Mouse (Mus musculus) 416B (cell line): ENCODE measurements at regions not wholly inside any gene's neighbourhood (a gene's known extent, or its start where the extent isn't known, plus 50 kb on each side); places are given as distances from the start of the nearest gene placed in this dataset.

ENCODE experiments used
- DNase-seq: peaks from one replicate; pipeline ENCODE4 v3.0.0; 2011; ENCODE audit warnings: low read depth

- DNase-seq = no peak
Measured at GRCm38 (mm10) chr10:117997796-117998195, 143.8 kb upstream of the Mdm1 start.

- DNase-seq = no peak
Measured at GRCm38 (mm10) chr10:118000591-118000990, 141.0 kb upstream of the Mdm1 start.

DNA sequence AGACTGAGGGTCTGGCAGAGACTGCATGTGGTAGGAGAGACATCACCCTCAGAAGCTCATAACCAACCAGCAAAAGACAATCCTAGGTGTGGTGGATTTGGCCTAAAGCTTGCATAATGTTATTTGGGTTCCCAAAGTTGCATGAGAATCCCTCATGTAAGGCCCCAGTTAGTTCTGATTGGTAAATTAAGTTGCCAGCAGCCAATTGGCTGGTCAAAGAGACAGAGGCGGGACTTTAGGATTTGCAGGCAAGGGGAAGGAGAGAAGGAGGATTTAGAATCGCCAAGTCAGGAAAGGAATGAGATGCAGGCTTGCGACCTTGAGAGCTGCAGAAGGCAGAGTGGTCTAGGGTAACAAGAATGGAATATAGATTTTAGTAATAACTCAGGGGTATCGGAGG lies 140.1 kb upstream of the Mdm1 start:
- no peak for DNase-seq

DNA sequence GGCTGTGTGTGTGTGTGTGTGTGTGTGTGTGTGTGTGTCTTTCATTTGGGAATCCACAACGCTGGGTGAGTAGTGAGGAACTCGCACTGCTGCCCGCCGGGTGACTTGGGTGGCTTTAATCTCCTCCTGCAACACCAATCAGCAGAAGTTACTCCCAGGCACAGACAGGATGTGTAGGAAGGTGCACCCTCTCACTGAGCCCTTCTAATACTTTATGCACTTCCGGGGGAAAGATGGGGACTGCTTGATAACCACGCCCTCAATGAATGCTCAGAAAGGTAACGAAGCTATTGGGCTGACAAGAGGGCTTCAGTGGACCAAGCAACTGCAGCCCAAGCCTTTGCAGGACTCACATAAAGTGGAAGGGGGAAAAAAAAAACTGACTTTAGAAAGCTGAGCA lies 139.6 kb upstream of the Mdm1 start:
- DNase-seq = no peak

- no peak for DNase-seq
Measured at GRCm38 (mm10) chr10:118002559-118002958, 139.1 kb upstream of the Mdm1 start.

- DNase-seq = no peak
Measured at GRCm38 (mm10) chr10:118003179-118003578, 138.4 kb upstream of the Mdm1 start.

- DNase-seq = no peak
Measured at GRCm38 (mm10) chr10:118003739-118004361, 137.8 kb upstream of the Mdm1 start.

- no peak for DNase-seq
Measured at GRCm38 (mm10) chr10:118004362-118004958, 137.2 kb upstream of the Mdm1 start.

DNA sequence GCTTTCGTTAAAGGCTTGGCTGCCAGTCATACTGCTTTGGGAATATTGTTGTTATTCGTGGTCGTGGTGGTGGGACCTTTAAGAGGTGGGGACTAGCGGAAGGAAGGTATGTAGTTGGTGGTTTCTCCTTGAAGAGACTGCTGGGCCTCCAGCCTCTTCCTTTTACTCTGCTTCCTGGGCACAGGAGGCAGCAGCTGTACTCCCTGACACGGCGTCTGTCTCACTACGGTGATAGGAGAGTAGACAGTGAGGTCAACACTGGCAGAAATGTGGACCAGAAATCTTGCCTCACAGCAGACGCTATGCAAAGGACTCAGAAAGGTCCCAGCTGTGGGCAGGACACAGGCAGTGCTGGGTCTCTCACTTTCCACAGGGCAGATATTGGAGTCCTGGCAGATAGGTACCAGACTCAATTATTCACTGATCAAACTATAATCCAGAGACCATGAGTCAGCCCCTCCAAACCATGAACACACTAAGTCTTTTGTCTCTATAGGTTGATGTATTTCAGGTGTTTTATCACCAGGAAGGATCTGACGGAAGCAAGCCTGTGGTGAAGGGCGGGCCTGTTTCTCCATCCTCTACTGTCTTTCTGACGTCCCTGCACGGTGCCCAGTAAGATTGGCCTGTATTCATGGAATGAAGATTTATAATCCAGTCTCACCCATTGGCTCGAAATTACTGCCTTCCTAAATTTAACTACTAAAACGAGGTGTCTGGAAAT lies 134.6 kb upstream of the Mdm1 start:
- peak; percentile 48 for DNase-seq

- DNase-seq = no peak
Measured at GRCm38 (mm10) chr10:118007846-118008245, 133.8 kb upstream of the Mdm1 start.

GRCm38 (mm10) chr10:118011687-118012567 lies 129.7 kb upstream of the Mdm1 start:
- peak; percentile 67 for DNase-seq

DNA sequence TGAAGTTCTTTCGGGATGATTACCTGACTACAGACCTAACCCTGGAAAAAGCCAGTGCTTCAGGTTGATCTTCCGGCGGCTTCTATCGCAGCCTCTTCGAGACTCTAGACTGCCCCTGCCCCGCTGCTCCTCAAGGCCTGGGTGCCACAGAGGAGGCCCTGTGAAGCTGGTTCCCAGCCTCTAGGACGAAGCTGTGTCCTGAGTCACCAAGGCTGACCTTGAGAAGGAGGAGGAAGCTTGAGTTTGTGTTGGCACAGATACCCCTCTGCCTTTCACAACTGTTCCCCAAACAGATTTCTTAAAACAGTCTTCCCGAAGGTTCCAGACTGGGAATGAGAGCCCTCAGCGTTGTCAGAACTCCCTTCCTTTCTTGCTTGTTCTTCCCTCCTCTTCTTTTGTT lies 112.8 kb upstream of the Mdm1 start:
- DNase-seq = peak; percentile 40

DNA sequence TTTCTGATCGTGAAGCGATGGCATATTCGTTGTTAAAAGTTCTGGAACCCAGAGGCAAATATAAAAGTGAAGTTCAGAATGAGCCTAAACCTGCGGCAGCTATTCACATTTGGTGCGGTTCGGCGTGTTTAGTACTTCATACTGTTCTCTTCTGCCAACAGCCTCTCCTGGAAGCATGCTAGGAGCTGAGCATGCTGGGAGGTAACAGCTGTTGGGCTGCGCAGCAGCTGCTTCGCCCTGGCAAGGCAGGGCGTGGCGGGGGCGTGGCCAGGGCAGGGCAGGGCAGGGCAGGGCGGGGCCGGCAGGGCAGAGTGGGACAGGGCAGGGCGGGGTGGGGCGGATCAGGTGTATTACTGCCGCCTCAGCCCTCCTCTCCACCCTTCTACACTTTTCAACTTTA lies 107.2 kb upstream of the Mdm1 start:
- no peak for DNase-seq

- DNase-seq = no peak
Measured at GRCm38 (mm10) chr10:118035035-118035434, 106.6 kb upstream of the Mdm1 start.

DNA sequence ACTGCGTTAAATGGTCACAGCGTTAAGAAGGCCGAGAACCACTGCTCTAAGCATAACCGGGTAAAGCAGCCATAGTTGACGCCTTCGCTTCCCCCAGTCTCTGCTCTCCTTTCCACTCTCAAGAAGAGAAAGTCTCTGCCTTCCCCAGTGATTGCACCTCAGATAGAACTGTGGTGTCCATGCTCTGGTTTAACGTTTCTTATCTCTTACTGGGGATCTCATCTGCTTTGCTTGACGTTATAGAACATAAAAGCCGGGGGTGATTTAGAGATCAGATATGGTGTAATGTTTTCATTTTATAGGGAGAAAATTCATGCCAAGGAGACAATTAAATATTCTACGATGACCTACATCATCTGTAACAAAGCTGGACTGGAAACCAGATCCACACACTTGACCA lies 103.1 kb upstream of the Mdm1 start:
- DNase-seq = peak; percentile 41

DNA sequence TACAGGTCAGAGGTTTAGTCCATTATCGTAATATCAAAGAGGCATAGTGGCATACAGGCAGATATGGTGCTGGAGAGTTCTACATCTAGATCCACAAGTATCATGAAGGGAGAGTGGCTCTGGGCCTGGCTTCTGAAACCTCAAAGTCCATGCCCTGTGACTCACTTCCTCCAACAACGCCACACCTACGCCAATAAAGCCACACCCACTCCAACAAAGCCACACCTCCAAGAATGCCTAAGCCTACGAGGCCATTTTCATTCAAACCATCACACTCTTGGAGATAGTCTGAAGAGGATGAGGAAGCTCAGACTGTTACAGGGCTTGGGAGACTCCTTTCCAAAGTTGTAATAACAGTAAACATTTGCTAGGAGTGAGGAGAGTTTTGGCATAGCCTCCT lies 102.6 kb upstream of the Mdm1 start:
- DNase-seq = peak; percentile 74

DNA sequence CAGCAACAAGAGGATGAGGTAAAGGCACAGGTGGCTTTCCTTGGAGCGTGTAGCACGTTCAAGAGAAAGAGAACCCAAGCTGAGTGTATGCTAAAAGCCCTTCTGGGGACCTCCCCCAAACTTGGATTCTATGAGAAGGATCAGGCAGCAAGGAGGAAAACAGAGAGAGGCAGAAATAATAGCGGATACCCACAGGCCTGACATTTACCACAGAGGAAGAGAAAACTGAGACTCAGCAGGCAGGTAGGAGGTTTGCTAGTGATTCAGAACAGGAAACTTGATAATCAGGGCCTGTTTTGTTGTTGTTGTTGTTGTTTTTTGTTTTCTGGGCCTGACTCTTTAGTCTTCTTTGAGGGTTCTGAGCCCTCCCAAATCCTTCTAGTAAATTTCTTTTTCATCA lies 100.5 kb upstream of the Mdm1 start:
- no peak for DNase-seq

- no peak for DNase-seq
Measured at GRCm38 (mm10) chr10:118043761-118044160, 97.8 kb upstream of the Mdm1 start.

- no peak for DNase-seq
Measured at GRCm38 (mm10) chr10:118044840-118045239, 96.8 kb upstream of the Mdm1 start.

DNA sequence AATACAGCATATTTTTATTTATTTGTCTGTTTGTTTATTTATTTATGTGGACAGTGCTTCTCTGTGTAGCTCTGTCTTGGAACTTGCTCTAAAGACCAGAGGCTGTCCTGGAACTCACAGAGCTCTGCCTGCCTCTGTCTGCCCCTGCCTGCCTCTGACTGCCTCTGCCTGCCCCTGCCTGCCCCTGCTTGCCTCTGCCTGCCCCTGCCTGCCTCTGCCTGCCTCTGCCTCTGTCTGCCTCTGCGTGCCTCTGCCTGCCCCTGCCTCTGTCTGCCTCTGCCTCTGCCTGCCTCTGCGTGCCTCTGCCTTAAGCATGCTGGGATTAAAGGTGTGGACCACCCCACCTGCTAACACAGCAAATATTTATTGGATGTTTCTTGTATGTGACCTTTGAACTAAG lies 96.2 kb upstream of the Mdm1 start:
- DNase-seq = no peak

DNA sequence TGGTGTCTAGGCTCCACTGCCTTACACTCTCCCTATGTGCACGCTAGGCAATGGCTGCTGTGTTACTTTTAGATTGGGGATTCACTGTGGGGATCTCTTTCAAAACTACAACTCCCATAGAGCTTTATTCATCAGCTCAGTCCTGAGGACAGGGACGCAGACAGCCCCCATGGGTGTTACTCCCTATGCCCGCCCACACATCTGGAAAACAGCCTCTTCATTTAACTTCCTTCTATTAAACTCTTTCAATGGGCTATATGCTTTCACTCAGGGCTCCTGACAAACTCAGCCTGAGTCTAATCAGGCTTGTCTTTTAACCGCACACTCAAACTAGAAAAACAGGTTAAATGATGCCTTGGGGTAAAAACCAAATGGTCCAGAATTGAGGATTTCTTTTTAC lies 95.3 kb upstream of the Mdm1 start:
- no peak for DNase-seq

DNA sequence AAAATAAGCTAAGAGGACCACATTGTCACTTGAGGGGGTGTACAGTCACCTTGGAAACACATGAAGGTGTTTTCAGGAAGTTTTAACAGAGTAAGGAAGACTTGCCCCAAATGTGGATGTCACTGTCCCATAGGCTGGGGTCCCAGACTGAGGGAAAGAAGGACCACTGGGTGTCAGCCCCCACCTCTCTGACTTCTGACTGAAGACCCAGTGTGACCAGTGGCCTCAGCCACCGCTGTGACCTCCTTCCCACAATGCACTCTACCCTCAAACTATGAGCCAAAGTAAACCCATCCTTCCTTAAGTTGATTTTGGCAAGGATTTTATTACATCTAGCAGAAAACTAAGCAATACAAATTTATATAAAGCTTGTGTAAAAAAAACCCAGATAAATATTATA lies 94.8 kb upstream of the Mdm1 start:
- DNase-seq = no peak

DNA sequence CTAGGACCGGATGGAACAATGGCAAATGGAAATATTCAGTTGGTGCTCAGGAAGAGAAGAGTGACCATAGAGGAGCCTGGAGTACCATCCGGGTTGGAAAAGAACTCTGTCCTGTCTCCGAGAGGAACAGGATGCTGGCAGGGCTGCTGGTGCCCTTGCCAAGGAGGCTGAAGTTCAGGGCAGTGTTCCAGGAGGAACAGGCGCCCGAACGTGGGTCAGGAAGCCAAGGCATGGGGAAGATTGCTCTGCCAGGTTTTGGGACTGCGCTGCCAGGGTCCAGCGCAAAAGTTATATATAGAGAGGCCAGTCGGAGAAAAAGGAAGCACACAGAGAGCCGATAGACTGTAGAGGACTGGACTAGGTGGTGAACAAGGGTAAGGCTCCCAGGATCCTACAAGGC lies 92.3 kb upstream of the Mdm1 start:
- DNase-seq = no peak
